ENCODE assay signal across 12 mouse cellular contexts in the genomic region with DNA sequence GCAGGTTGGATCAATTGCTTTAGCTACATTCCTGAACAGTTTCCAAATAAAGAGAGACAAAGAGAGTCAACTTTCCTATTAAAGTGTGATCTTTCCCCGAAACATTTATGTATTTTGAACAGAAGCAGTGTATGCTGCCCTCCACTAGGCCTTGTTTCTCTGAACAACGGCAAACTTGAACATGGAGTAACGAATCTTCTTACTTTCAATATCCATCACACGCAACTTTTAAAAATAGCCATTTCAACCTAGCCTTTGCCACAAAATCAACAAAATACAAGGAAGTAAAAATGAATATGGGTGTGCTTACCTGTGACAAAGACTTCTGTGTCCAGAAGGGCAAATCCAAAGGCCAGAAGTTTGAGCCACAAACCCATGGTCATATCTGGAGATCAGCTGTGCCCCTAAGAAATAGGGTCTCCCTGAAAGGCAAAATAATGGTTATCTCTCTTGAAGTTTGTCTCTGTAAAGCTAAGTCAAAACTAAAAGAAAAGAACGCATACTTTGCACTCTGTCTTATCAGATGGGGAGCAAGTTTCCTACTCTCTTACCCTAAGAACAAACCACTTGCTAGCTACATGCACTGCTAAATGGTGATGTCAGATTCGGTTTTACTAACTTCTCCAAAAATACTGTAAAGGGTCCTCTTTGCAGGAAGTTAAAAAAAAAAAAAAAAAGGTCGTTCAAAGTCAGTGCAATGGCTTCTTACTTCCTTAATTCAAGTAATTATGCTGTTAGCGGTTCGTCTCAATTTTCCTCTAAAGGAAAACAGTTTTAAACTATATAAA. TPM values are rescaled to one million over a fixed set of nuclear protein-coding genes. Genes with fewer than 3 reads are reported as not detected.
DNase-seq lines count a peak whose midpoint lies in the region; ATAC-seq and TF ChIP-seq lines count a peak whose summit lies in the region.
"Had no signal": no experiment of that assay in that cellular context is flagged by ENCODE, and none has a peak within 500 bp of the region (broad histone marks: within the 10 kb centered on the region; RNA-seq: fewer than 3 reads in every experiment).

No protein-coding gene starts in this region.

- intact Hi-C loops in left cerebral cortex, postnatal 4 days (cut with DNase I) = no loop called here

- H3K4me3 ChIP-seq in small intestine, adult 2 months (ENCODE audit: low read depth, low read length) = no peak overlapping the region
- H3K4me3 ChIP-seq in limb, embryonic 10.5 days = no peak overlapping the region
- H3K4me3 ChIP-seq: hindbrain, embryonic 12.5 days; limb, embryonic 12.5 days had no signal

- 65% methylated on average over 9 of the region's 9 CpGs for WGBS in small intestine, adult 2 months
- 91% methylated on average over 9 of the region's 9 CpGs for WGBS in limb, embryonic 10.5 days

- H3K36me3 ChIP-seq in small intestine, adult 2 months (ENCODE audit: control insufficient read depth, insufficient read depth, low read length) = 0 out of 2 replicates have a peak, but pooled peaks cover 2% of the 10 kb centered on the region
- no peaks in the 10 kb centered on the region for H3K36me3 ChIP-seq in limb, embryonic 10.5 days
- H3K36me3 ChIP-seq: hindbrain, embryonic 12.5 days; limb, embryonic 12.5 days had no signal

- peak; percentile 61 for ATAC-seq in inflammation-experienced regulatory T-cells, adult 6 months

- H3K4me1 ChIP-seq in small intestine, adult 2 months (ENCODE audit: control insufficient read depth, insufficient read depth, insufficient read length, low read length) = no peaks in the 10 kb centered on the region
- no peaks in the 10 kb centered on the region for H3K4me1 ChIP-seq in limb, embryonic 10.5 days
- H3K4me1 ChIP-seq: hindbrain, embryonic 12.5 days; limb, embryonic 12.5 days had no signal

- H3K27me3 ChIP-seq in small intestine, adult 2 months (ENCODE audit: control insufficient read depth, insufficient read depth, low read length) = no peaks in the 10 kb centered on the region
- no peaks in the 10 kb centered on the region for H3K27me3 ChIP-seq in limb, embryonic 10.5 days (ENCODE audit: low read depth, poor library complexity, severe bottlenecking)
- H3K27me3 ChIP-seq: hindbrain, embryonic 12.5 days; limb, embryonic 12.5 days had no signal

- no peak for TF ChIP-seq POLR2A in small intestine, adult 2 months (IDR thresholded peaks at IDR 0.05; ENCODE audit: low read depth, low read length)

- TF ChIP-seq CTCF in small intestine, adult 2 months (IDR thresholded peaks at IDR 0.05; ENCODE audit: extremely low read depth, insufficient read length, insufficient replicate concordance, low read depth, low read length) = no peak

- peak overlapping the region; percentile 78 for H3K27ac ChIP-seq in small intestine, adult 2 months (ENCODE audit: insufficient read depth, low read depth, low read length)
- H3K27ac ChIP-seq in limb, embryonic 10.5 days = no peak overlapping the region
- H3K27ac ChIP-seq: hindbrain, embryonic 12.5 days; limb, embryonic 12.5 days had no signal

- no peaks in the 10 kb centered on the region for H3K9me3 ChIP-seq in limb, embryonic 10.5 days (replicated peaks)
- H3K9me3 ChIP-seq: hindbrain, embryonic 12.5 days had no signal

- peak; percentile 39 for DNase-seq in lung, postnatal 25 days (ENCODE audit: low spot score)
- no peak for DNase-seq in lung, postnatal 4 days
- peak; percentile 81 for DNase-seq in MEL-GATA-1-ER (ENCODE audit: extremely low read depth, low read depth)
- DNase-seq in limb, embryonic 10.5 days (ENCODE audit: low spot score) = no peak
- no peak for DNase-seq in left cerebral cortex, postnatal 4 days
- no peak for DNase-seq in adrenal gland, postnatal 36 days
- DNase-seq: adrenal gland, adult 8-10 months; cerebellum, postnatal 36 days had no signal

RNA-seq across cellular contexts. Expression of a gene that starts 0.6 kb away (rescaled TPM):
- polyA plus RNA-seq in inflammation-experienced regulatory T-cells, adult 6 months (2017; shearing (Covaris generic)) = 1,000 to 10,000 TPM; 1,312 to 1,433 (median 1,346) TPM
- 9.6 and 15.1 TPM in 2 replicates for polyA plus RNA-seq in small intestine, adult 2 months (2012; rRNA removed)
- 0.64 and 0.96 TPM in 2 replicates for polyA plus RNA-seq in limb, embryonic 10.5 days (2016; fragmentation: Nextera tagmentation; extraction: Ambion mirVana)
- total RNA-seq in left cerebral cortex, postnatal 4 days (2021) = 1 to 10 TPM; 1.9 to 2.4 TPM
- total RNA-seq in adrenal gland, postnatal 36 days (2021) = 1 to 10 TPM; 4.2 to 8.5 TPM

Comparison
In these comparisons a context has a peak if more than half of its experiments do, and no peak if none do; other contexts are left out.
1. DNase-seq: peak in lung, postnatal 25 days (single experiment) and MEL-GATA-1-ER (single experiment); none in lung, postnatal 4 days (0 of 2), limb, embryonic 10.5 days (single experiment), left cerebral cortex, postnatal 4 days (single experiment) and adrenal gland, postnatal 36 days (0 of 2).
2. RNA of a gene that starts 0.6 kb away (polyA plus RNA-seq): 1,312 to 1,433 TPM in inflammation-experienced regulatory T-cells, adult 6 months; 9.6 to 15.1 TPM in small intestine, adult 2 months and 0.64 to 0.96 TPM in limb, embryonic 10.5 days; every median in the first group is over 10 times any median in the second.